ENCODE assay signal across 10 mouse cellular contexts in the genomic region with DNA sequence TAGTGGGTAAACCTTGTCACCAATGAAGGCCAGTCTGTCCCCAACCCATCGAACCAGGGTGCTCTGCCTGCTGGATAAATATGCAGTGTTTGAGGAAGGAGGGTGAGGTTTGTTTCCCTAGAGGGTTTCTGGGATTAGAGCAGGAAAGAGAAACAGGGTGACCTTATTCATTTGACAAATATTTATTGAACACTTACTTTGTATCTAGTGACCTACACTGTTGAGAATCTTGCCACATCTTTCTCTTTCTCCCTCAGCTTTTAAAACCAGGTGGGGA. TPM values are rescaled to one million over a fixed set of nuclear protein-coding genes. Genes with fewer than 3 reads are reported as not detected.
DNase-seq lines count a peak whose midpoint lies in the region; ATAC-seq and TF ChIP-seq lines count a peak whose summit lies in the region.
"Had no signal": no experiment of that assay in that cellular context is flagged by ENCODE, and none has a peak within 500 bp of the region (broad histone marks: within the 10 kb centered on the region; RNA-seq: fewer than 3 reads in every experiment).

No protein-coding gene starts in this region.

- ATAC-seq in kidney, postnatal 0 days (replicated peaks; ENCODE audit: low FRiP score, low read depth): no peak
- ATAC-seq in limb, embryonic 11.5 days (ENCODE audit: insufficient number of reproducible peaks, low FRiP score, low TSS enrichment, low read depth): no peak
- no peak for ATAC-seq in neural tube, embryonic 13.5 days (ENCODE audit: low read depth)

- H3K9ac ChIP-seq in kidney, postnatal 0 days (ENCODE audit: low read depth, low read length): no peak overlapping the region
- H3K9ac ChIP-seq in limb, embryonic 11.5 days (ENCODE audit: low read length): no peak overlapping the region
- H3K9ac ChIP-seq in neural tube, embryonic 13.5 days: peak overlapping the region; percentile 97; the same call in 1 of the 2 replicates

- no peak for DNase-seq in kidney, postnatal 0 days (ENCODE audit: low spot score)
- DNase-seq in kidney, adult 8-10 months: no peak
- no peak for DNase-seq in forebrain, embryonic 10.5 days (ENCODE audit: extremely low spot score, low spot score)
- DNase-seq in limb, embryonic 11.5 days (ENCODE audit: low spot score): no peak
- no peak for DNase-seq in gastrocnemius, adult 18-20 months (ENCODE audit: low spot score)
- DNase-seq in layer of hippocampus, postnatal 25 days (ENCODE audit: extremely low spot score in 1 of 2, low spot score in 1 of 2): no peak
- DNase-seq in adrenal gland, adult 8-10 months: no peak
- DNase-seq: layer of hippocampus, adult 9-11 months; right cerebral cortex, postnatal 25 days had no signal

- H3K36me3 ChIP-seq in kidney, postnatal 0 days (ENCODE audit: insufficient read depth, low read length): no peaks in the 10 kb centered on the region
- peaks cover 12% of the 10 kb centered on the region for H3K36me3 ChIP-seq in forebrain, embryonic 10.5 days (replicated peaks)
- H3K36me3 ChIP-seq in limb, embryonic 11.5 days (ENCODE audit: control insufficient read depth, insufficient read depth, low read length): peaks cover 3% of the 10 kb centered on the region; the same call in 1 of the 2 replicates
- peaks cover 4% of the 10 kb centered on the region for H3K36me3 ChIP-seq in neural tube, embryonic 13.5 days

- H3K4me1 ChIP-seq in kidney, postnatal 0 days (replicated peaks; ENCODE audit: insufficient read depth, low read length): peaks cover 44% of the 10 kb centered on the region
- H3K4me1 ChIP-seq in forebrain, embryonic 10.5 days: peaks cover 72% of the 10 kb centered on the region
- peaks cover 46% of the 10 kb centered on the region for H3K4me1 ChIP-seq in limb, embryonic 11.5 days (ENCODE audit: control insufficient read depth, insufficient read depth, low read length)
- H3K4me1 ChIP-seq in neural tube, embryonic 13.5 days (replicated peaks): peaks cover 64% of the 10 kb centered on the region

- H3K4me3 ChIP-seq in kidney, postnatal 0 days (replicated peaks; ENCODE audit: low read depth, low read length): no peak overlapping the region
- H3K4me3 ChIP-seq in forebrain, embryonic 10.5 days: peak overlapping the region; percentile 88; the same call in 1 of the 2 replicates
- no peak overlapping the region for H3K4me3 ChIP-seq in limb, embryonic 11.5 days (ENCODE audit: low read depth, low read length)
- peak overlapping the region; percentile 91 for H3K4me3 ChIP-seq in neural tube, embryonic 13.5 days

- no peaks in the 10 kb centered on the region for H3K27me3 ChIP-seq in kidney, postnatal 0 days (ENCODE audit: insufficient read depth, low read length)
- H3K27me3 ChIP-seq in forebrain, embryonic 10.5 days (ENCODE audit: poor library complexity, severe bottlenecking): no peaks in the 10 kb centered on the region
- no peaks in the 10 kb centered on the region for H3K27me3 ChIP-seq in limb, embryonic 11.5 days (ENCODE audit: control insufficient read depth, insufficient read depth, low read length)
- H3K27me3 ChIP-seq in neural tube, embryonic 13.5 days: no peaks in the 10 kb centered on the region

- TF ChIP-seq CTCF in kidney, postnatal 0 days (IDR thresholded peaks at IDR 0.05; ENCODE audit: low read depth): no peak

- H3K27ac ChIP-seq in kidney, postnatal 0 days: peak overlapping the region; percentile 93; the same call in 1 of the 2 replicates
- H3K27ac ChIP-seq in forebrain, embryonic 10.5 days: peak overlapping the region; percentile 95; the same call in 1 of the 2 replicates
- no peak overlapping the region for H3K27ac ChIP-seq in limb, embryonic 11.5 days (replicated peaks; ENCODE audit: low read depth, low read length)
- H3K27ac ChIP-seq in neural tube, embryonic 13.5 days (replicated peaks): no peak overlapping the region

- H3K4me2 ChIP-seq in kidney, postnatal 0 days (ENCODE audit: low read length): peak overlapping the region; percentile 81
- H3K4me2 ChIP-seq in limb, embryonic 11.5 days (ENCODE audit: low read depth, severe bottlenecking): peak overlapping the region; percentile 85
- H3K4me2 ChIP-seq in neural tube, embryonic 13.5 days: peak overlapping the region; percentile 63

- WGBS in kidney, postnatal 0 days: 32% methylated on average over 1 of the region's 1 CpGs
- 37% methylated on average over 1 of the region's 1 CpGs for WGBS in forebrain, embryonic 10.5 days
- 33% methylated on average over 1 of the region's 1 CpGs for WGBS in limb, embryonic 11.5 days
- 55% methylated on average over 1 of the region's 1 CpGs for WGBS in neural tube, embryonic 13.5 days

- H3K9me3 ChIP-seq in kidney, postnatal 0 days (replicated peaks; ENCODE audit: low read length): no peaks in the 10 kb centered on the region
- no peaks in the 10 kb centered on the region for H3K9me3 ChIP-seq in forebrain, embryonic 10.5 days
- H3K9me3 ChIP-seq in limb, embryonic 11.5 days (ENCODE audit: control insufficient read depth, low read length): no peaks in the 10 kb centered on the region
- H3K9me3 ChIP-seq in neural tube, embryonic 13.5 days: no peaks in the 10 kb centered on the region

RNA-seq across cellular contexts. Expression of gene Lasp1, which starts 3.3 kb away (rescaled TPM):
- 87.7 and 96.4 TPM in 2 replicates for polyA plus RNA-seq in kidney, postnatal 0 days (2015; fragmentation: Nextera tagmentation; extraction: Ambion mirVana)
- 85.5 and 87.3 TPM in 2 replicates for polyA plus RNA-seq in forebrain, embryonic 10.5 days (2016; fragmentation: Nextera tagmentation; extraction: Ambion mirVana)
- 79.9 and 80.5 TPM in 2 replicates for polyA plus RNA-seq in limb, embryonic 11.5 days (2014; fragmentation: Nextera tagmentation; extraction: Ambion mirVana)
- polyA plus RNA-seq in neural tube, embryonic 13.5 days (2015; fragmentation: Nextera tagmentation; extraction: Ambion mirVana): 114 and 123 TPM in 2 replicates
- 10 to 100 TPM; 10.0 to 19.2 TPM for total RNA-seq in gastrocnemius, adult 18-20 months (2021)
- total RNA-seq in layer of hippocampus, postnatal 25 days (2021): 100 to 1,000 TPM; 102 to 114 TPM
- total RNA-seq in adrenal gland, adult 8-10 months (2022): 100 to 1,000 TPM; 131 to 177 (median 143) TPM

RNA-seq across cellular contexts. Expression of gene Rpl23, which starts 19.9 kb away (rescaled TPM):
- polyA plus RNA-seq in kidney, postnatal 0 days (2015; fragmentation: Nextera tagmentation; extraction: Ambion mirVana): 716 and 863 TPM in 2 replicates
- 449 and 492 TPM in 2 replicates for polyA plus RNA-seq in forebrain, embryonic 10.5 days (2016; fragmentation: Nextera tagmentation; extraction: Ambion mirVana)
- 576 and 600 TPM in 2 replicates for polyA plus RNA-seq in limb, embryonic 11.5 days (2014; fragmentation: Nextera tagmentation; extraction: Ambion mirVana)
- polyA plus RNA-seq in neural tube, embryonic 13.5 days (2015; fragmentation: Nextera tagmentation; extraction: Ambion mirVana): 351 and 415 TPM in 2 replicates
- 100 to 1,000 TPM; 426 to 450 TPM for total RNA-seq in gastrocnemius, adult 18-20 months (2021)
- total RNA-seq in layer of hippocampus, postnatal 25 days (2021): 100 to 1,000 TPM; 327 to 397 TPM
- total RNA-seq in adrenal gland, adult 8-10 months (2022): 100 to 1,000 TPM; 753 to 943 (median 843) TPM

RNA-seq across cellular contexts. Expression of gene 1700001P01Rik, which starts 26.4 kb away (rescaled TPM):
- polyA plus RNA-seq in kidney, postnatal 0 days (2015; fragmentation: Nextera tagmentation; extraction: Ambion mirVana): not detected in 2 replicates
- 0.73 TPM in 1 of 2 replicates, not detected in the other for polyA plus RNA-seq in forebrain, embryonic 10.5 days (2016; fragmentation: Nextera tagmentation; extraction: Ambion mirVana)
- polyA plus RNA-seq in limb, embryonic 11.5 days (2014; fragmentation: Nextera tagmentation; extraction: Ambion mirVana): not detected in 2 replicates
- polyA plus RNA-seq in neural tube, embryonic 13.5 days (2015; fragmentation: Nextera tagmentation; extraction: Ambion mirVana): 0.67 TPM in 1 of 2 replicates, not detected in the other
- not detected for total RNA-seq in gastrocnemius, adult 18-20 months (2021)
- total RNA-seq in layer of hippocampus, postnatal 25 days (2021): 1 to 10 TPM in 1 of 2 experiments, under 1 TPM in 1; 0.63 to 1.3 TPM
- total RNA-seq in adrenal gland, adult 8-10 months (2022): under 1 TPM in 3 of 4 experiments, not detected in 1; 0.49 to 0.67 (median 0.62) TPM

RNA-seq across cellular contexts. Expression of gene Cwc25, which starts 35.8 kb away (rescaled TPM):
- polyA plus RNA-seq in kidney, postnatal 0 days (2015; fragmentation: Nextera tagmentation; extraction: Ambion mirVana): 13.9 and 14.8 TPM in 2 replicates
- 20.3 and 22.0 TPM in 2 replicates for polyA plus RNA-seq in forebrain, embryonic 10.5 days (2016; fragmentation: Nextera tagmentation; extraction: Ambion mirVana)
- 15.4 and 18.3 TPM in 2 replicates for polyA plus RNA-seq in limb, embryonic 11.5 days (2014; fragmentation: Nextera tagmentation; extraction: Ambion mirVana)
- 18.8 and 19.1 TPM in 2 replicates for polyA plus RNA-seq in neural tube, embryonic 13.5 days (2015; fragmentation: Nextera tagmentation; extraction: Ambion mirVana)
- 1 to 10 TPM; 5.2 to 5.9 TPM for total RNA-seq in gastrocnemius, adult 18-20 months (2021)
- 10 to 100 TPM; 19.2 to 20.6 TPM for total RNA-seq in layer of hippocampus, postnatal 25 days (2021)
- 10 to 100 TPM; 22.2 to 26.6 (median 23.1) TPM for total RNA-seq in adrenal gland, adult 8-10 months (2022)

RNA-seq across cellular contexts. Expression of gene B230217C12Rik, which starts 38.4 kb away (rescaled TPM):
- 5.1 and 5.6 TPM in 2 replicates for polyA plus RNA-seq in kidney, postnatal 0 days (2015; fragmentation: Nextera tagmentation; extraction: Ambion mirVana)
- polyA plus RNA-seq in forebrain, embryonic 10.5 days (2016; fragmentation: Nextera tagmentation; extraction: Ambion mirVana): 13.3 and 15.9 TPM in 2 replicates
- polyA plus RNA-seq in limb, embryonic 11.5 days (2014; fragmentation: Nextera tagmentation; extraction: Ambion mirVana): 15.9 and 17.4 TPM in 2 replicates
- polyA plus RNA-seq in neural tube, embryonic 13.5 days (2015; fragmentation: Nextera tagmentation; extraction: Ambion mirVana): 31.0 and 32.3 TPM in 2 replicates
- total RNA-seq in gastrocnemius, adult 18-20 months (2021): under 1 TPM; 0.19 to 0.34 TPM
- 10 to 100 TPM; 66.2 to 71.6 TPM for total RNA-seq in layer of hippocampus, postnatal 25 days (2021)
- 1 to 10 TPM; 3.7 to 7.2 (median 6.2) TPM for total RNA-seq in adrenal gland, adult 8-10 months (2022)

Comparison
In these comparisons a context has a peak if more than half of its experiments do, and no peak if none do; other contexts are left out.
1. H3K27ac ChIP-seq: peak in kidney, postnatal 0 days (single experiment) and forebrain, embryonic 10.5 days (single experiment); none in limb, embryonic 11.5 days (single experiment) and neural tube, embryonic 13.5 days (single experiment).
2. H3K4me3 ChIP-seq: peak in forebrain, embryonic 10.5 days (single experiment) and neural tube, embryonic 13.5 days (single experiment); none in kidney, postnatal 0 days (single experiment) and limb, embryonic 11.5 days (single experiment).
3. Peak in every context shown above with its lines, with median percentiles within 50 percentile points of each other: H3K4me2 ChIP-seq.